Mouse (Mus musculus): ENCODE results near the gene Olfr57. TPM values are rescaled to one million over a fixed set of nuclear protein-coding genes. Genes with fewer than 3 reads are reported as not detected.
"Not testable (repeated sequence)": the region's sequence is repeated elsewhere in the genome, so short reads cannot be mapped to it uniquely, and the experiment has no call there.

The Olfr57 gene
- not detected for total RNA-seq (2021)
- polyA plus RNA-seq (2012; rRNA removed), result not detected in 2 replicates
- long read RNA-seq, result 0 reads

DNA sequence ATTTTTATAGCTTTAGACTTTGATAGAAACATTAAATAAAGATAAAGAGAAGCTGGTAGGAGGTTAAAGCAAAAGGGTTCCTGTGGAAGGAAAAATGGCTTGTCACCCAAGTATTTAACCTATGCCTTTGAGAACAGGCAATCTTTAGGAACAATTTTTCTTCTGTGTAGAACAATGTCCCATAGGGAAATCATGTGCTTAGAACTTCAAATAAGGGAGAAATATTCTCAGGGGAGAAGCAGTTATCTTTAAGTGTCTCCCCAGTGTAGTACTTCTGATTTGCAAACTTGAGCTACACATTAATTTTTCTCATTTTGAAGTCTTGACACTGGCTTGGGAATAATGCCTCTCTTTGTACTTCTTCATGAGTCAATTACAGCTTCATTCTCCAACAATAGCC lies at the start of gene Olfr57:
Gene Olfr57 (plus strand): TSS at position 301 of the 400 bp plus-strand sequence.
- Histone ChIP-seq H3K9ac (ENCODE audit: low read depth, low read length) (no peak within 1 kb of the TSS), H3K4me3 (no peak within 1 kb of the TSS), H3K27me3 (ENCODE audit: control insufficient read depth, insufficient read depth, low read length) (no peaks in the 10 kb centered on the region), H3K36me3 (ENCODE audit: control insufficient read depth, insufficient read depth, low read length) (no peaks in the 10 kb centered on the region), H3K27ac (no peak within 1 kb of the TSS), H3K79me2 (replicated peaks; ENCODE audit: control insufficient read depth, insufficient read depth, low read length) (no peaks in the 10 kb centered on the region), H3K4me1 (ENCODE audit: control insufficient read depth, insufficient read depth, low read length) (no peaks in the 10 kb centered on the region)
- TF ChIP-seq POLR2A (IDR thresholded peaks at IDR 0.05; ENCODE audit: insufficient read depth, low read depth, low read length) (no peak), EP300 (IDR thresholded peaks at IDR 0.05; ENCODE audit: insufficient read depth, low read depth, low read length) (no peak), CTCF (IDR thresholded peaks at IDR 0.05) (no peak)
- DNase-seq, result no peak
- intact Hi-C loops (cut with DNase I), result no loop called here

DNA sequence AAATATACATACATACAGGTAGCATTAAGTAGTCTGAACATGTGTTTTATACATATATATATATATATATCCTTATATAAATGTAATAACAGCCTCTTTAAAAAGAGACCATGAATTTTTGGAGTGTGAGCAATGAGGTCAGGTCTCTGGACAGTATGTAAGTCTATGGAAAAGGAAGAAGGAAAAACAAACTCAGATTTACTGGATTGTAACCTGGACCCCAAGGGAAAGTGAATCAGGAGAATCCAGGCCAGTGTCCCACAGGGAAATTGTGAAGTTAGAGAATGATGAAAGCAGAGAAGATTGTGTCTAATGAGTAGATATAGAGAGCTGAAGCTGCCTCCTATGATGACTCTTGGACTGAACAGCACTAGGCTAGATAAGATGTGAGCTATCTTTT lies 47.8 kb upstream of the Olfr57 start, which contains the start of gene Olfr1352:
Gene Olfr1352 (plus strand): TSS at position 301 of the 400 bp plus-strand sequence.
- H3K27ac ChIP-seq, result no peak within 1 kb of the TSS
- no peak within 1 kb of the TSS for H3K9ac ChIP-seq (ENCODE audit: low read depth, low read length)
- H3K4me3 ChIP-seq, result no peak within 1 kb of the TSS
- no peaks in the 10 kb centered on the region for H3K36me3 ChIP-seq (ENCODE audit: control insufficient read depth, insufficient read depth, low read length)
- H3K79me2 ChIP-seq (replicated peaks; ENCODE audit: control insufficient read depth, insufficient read depth, low read length), result no peaks in the 10 kb centered on the region
- DNase-seq, result no peak
- intact Hi-C loops (cut with DNase I), result no loop called here
- no peaks in the 10 kb centered on the region for H3K4me1 ChIP-seq (ENCODE audit: control insufficient read depth, insufficient read depth, low read length)
- TF ChIP-seq POLR2A (IDR thresholded peaks at IDR 0.05; ENCODE audit: insufficient read depth, low read depth, low read length) (no peak), EP300 (IDR thresholded peaks at IDR 0.05; ENCODE audit: insufficient read depth, low read depth, low read length) (no peak), CTCF (IDR thresholded peaks at IDR 0.05) (no peak)
- no peaks in the 10 kb centered on the region for H3K27me3 ChIP-seq (ENCODE audit: control insufficient read depth, insufficient read depth, low read length)

DNA sequence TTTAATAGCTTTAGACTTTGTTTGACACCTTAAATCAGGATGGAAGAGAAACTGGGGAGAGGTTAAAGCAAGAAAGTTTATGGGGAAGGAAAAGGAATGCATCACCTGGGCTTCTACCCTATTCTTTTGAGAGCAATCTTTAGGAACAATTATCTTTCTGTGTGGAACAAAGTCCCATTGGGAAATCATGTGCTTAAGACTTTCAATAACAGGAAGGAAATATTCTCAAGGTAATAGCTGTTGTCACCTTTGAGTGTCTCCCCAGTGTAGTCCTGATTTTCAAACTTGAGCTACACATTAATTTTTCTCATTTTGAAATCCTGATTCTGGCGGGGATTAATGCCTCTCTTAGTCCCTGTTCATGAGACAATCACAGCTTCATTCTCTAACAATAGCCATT lies 16.4 kb upstream of the Olfr57 start, which contains the start of gene Olfr1351:
Gene Olfr1351 (plus strand): TSS at position 301 of the 400 bp plus-strand sequence.
- Histone ChIP-seq H3K27me3 (ENCODE audit: control insufficient read depth, insufficient read depth, low read length) (no peaks in the 10 kb centered on the region), H3K36me3 (ENCODE audit: control insufficient read depth, insufficient read depth, low read length) (no peaks in the 10 kb centered on the region), H3K4me1 (ENCODE audit: control insufficient read depth, insufficient read depth, low read length) (no peaks in the 10 kb centered on the region), H3K9ac (ENCODE audit: low read depth, low read length) (no peak within 1 kb of the TSS), H3K4me3 (no peak within 1 kb of the TSS), H3K79me2 (replicated peaks; ENCODE audit: control insufficient read depth, insufficient read depth, low read length) (no peaks in the 10 kb centered on the region), H3K27ac (no peak within 1 kb of the TSS)
- DNase-seq, result no peak
- TF ChIP-seq EP300 (IDR thresholded peaks at IDR 0.05; ENCODE audit: insufficient read depth, low read depth, low read length) (no peak), POLR2A (IDR thresholded peaks at IDR 0.05; ENCODE audit: insufficient read depth, low read depth, low read length) (no peak), CTCF (IDR thresholded peaks at IDR 0.05) (no peak)
- 64% methylated on average over 1 of the region's 1 CpGs for WGBS
- intact Hi-C loops (cut with DNase I), result no loop called here

DNA sequence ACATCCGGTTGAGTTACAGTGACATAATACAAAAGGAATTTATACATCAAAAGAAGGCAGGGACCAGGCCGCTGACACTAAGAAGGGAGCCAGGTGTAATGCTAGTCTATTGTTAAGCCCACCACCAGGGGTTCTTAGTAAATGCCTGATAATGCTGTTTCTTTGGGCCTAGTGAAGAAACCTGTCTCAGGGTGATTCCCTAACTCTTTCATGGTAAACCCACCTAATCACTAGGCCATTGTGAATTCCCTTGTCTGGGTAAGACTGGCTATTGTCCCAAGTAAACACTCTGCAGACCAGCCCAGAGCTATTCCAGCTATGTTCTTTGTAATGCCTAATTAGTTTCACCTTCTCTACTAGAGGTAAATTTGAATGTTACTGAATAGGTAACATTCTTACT lies 13.9 kb downstream of the Olfr57 start:
- intact Hi-C loops (cut with DNase I); H3K9ac ChIP-seq (ENCODE audit: low read depth, low read length); H3K4me3 ChIP-seq; DNase-seq; H3K27me3 ChIP-seq (ENCODE audit: control insufficient read depth, insufficient read depth, low read length); H3K79me2 ChIP-seq (replicated peaks; ENCODE audit: control insufficient read depth, insufficient read depth, low read length); H3K4me1 ChIP-seq (ENCODE audit: control insufficient read depth, insufficient read depth, low read length); H3K27ac ChIP-seq; H3K36me3 ChIP-seq (ENCODE audit: control insufficient read depth, insufficient read depth, low read length): not testable (repeated sequence)
- 78% methylated on average over 2 of the region's 2 CpGs for WGBS

DNA sequence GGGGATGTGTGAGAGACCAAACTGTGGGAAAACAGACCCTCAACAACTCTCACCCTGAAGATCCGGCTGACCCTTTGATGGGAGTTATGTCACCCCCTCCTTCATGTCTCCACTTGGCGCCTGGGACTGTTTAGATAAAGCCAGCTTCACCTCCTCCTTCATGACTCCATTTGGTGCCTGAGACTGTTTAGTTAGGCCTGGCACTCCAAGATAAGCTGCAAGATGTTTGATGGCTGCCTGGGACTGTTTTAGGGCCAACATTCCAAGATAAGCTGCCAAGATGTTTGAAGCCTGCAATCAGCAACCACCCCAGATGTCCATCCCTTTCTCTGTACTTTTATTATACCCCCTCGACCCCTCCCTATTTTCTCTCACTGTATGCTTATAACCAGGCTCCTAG lies 28.8 kb downstream of the Olfr57 start:
- H3K36me3 ChIP-seq (ENCODE audit: control insufficient read depth, insufficient read depth, low read length); H3K9ac ChIP-seq (ENCODE audit: low read depth, low read length); H3K4me1 ChIP-seq (ENCODE audit: control insufficient read depth, insufficient read depth, low read length); H3K79me2 ChIP-seq (replicated peaks; ENCODE audit: control insufficient read depth, insufficient read depth, low read length); DNase-seq; H3K27me3 ChIP-seq (ENCODE audit: control insufficient read depth, insufficient read depth, low read length); H3K4me3 ChIP-seq; intact Hi-C loops (cut with DNase I); H3K27ac ChIP-seq: not testable (repeated sequence)
- WGBS, result 37% methylated on average over 3 of the region's 3 CpGs

Other genes starting within 250 kb of the Olfr57 start
- gene Slc1a6, start 248.2 kb upstream of the Olfr57 start, total RNA-seq (2021), result not detected
- gene Slc1a6, start 248.2 kb upstream of the Olfr57 start, polyA plus RNA-seq (2012; rRNA removed), result 0.04 and 0.15 TPM in 2 replicates
- not detected for gene Olfr1356, start 176.6 kb upstream of the Olfr57 start, total RNA-seq (2021)
- not detected in 2 replicates for gene Olfr1356, start 176.6 kb upstream of the Olfr57 start, polyA plus RNA-seq (2012; rRNA removed)
- not detected for gene Olfr1355, start 153.2 kb upstream of the Olfr57 start, total RNA-seq (2021)
- gene Olfr1355, start 153.2 kb upstream of the Olfr57 start, polyA plus RNA-seq (2012; rRNA removed), result not detected in 2 replicates
- gene Olfr1354, start 115.6 kb upstream of the Olfr57 start, total RNA-seq (2021), result not detected
- not detected in 2 replicates for gene Olfr1354, start 115.6 kb upstream of the Olfr57 start, polyA plus RNA-seq (2012; rRNA removed)
- gene Olfr8, start 78.1 kb upstream of the Olfr57 start, total RNA-seq (2021), result not detected
- gene Olfr8, start 78.1 kb upstream of the Olfr57 start, polyA plus RNA-seq (2012; rRNA removed), result not detected in 2 replicates
- gene Olfr1353, start 65.4 kb upstream of the Olfr57 start, total RNA-seq (2021), result not detected
- not detected in 2 replicates for gene Olfr1353, start 65.4 kb upstream of the Olfr57 start, polyA plus RNA-seq (2012; rRNA removed)
- gene Olfr1352, start 47.7 kb upstream of the Olfr57 start, total RNA-seq (2021), result not detected
- gene Olfr1352, start 47.7 kb upstream of the Olfr57 start, polyA plus RNA-seq (2012; rRNA removed), result not detected in 2 replicates
- gene Olfr1351, start 16.3 kb upstream of the Olfr57 start, total RNA-seq (2021), result not detected
- gene Olfr1351, start 16.3 kb upstream of the Olfr57 start, polyA plus RNA-seq (2012; rRNA removed), result not detected in 2 replicates
- 10 to 100 TPM; 10.2 to 12.6 TPM for gene 2610008E11Rik, start 68.9 kb downstream of the Olfr57 start, total RNA-seq (2021)
- gene 2610008E11Rik, start 68.9 kb downstream of the Olfr57 start, polyA plus RNA-seq (2012; rRNA removed), result 2.5 and 4.8 TPM in 2 replicates
- not detected for gene Vmn2r80, start 120.0 kb downstream of the Olfr57 start, total RNA-seq (2021)
- not detected in 2 replicates for gene Vmn2r80, start 120.0 kb downstream of the Olfr57 start, polyA plus RNA-seq (2012; rRNA removed)
- gene Vmn2r81, start 219.0 kb downstream of the Olfr57 start, total RNA-seq (2021), result not detected
- not detected in 2 replicates for gene Vmn2r81, start 219.0 kb downstream of the Olfr57 start, polyA plus RNA-seq (2012; rRNA removed)